Mouse (Mus musculus) heart, embryonic 13.5 days (tissue): ENCODE results near the gene Ube4b. TPM values are rescaled to one million over a fixed set of nuclear protein-coding genes. Genes with fewer than 3 reads are reported as not detected.

Experiments
- ATAC-seq: fragments of 200-750 bp; cut with Nextera tagmentation; 2 replicates; pipeline ENCODE4 v1.8.0; 2017; ENCODE audit warnings: moderate TSS enrichment; ENCODE audit not compliant: insufficient number of reproducible peaks, low FRiP score, low TSS enrichment; ENCODE audit errors: extremely low read depth
- H3K27ac ChIP-seq: fragments of 300-500 bp; sonication (generic); replicated peaks from 2 replicates; pipeline ENCODE4 v1.5.1; 2015; ENCODE audit warnings: moderate library complexity, mild to moderate bottlenecking, inconsistent platforms
- H3K27me3 ChIP-seq: fragments of 300-500 bp; sonication (generic); replicated peaks from 2 replicates; pipeline ENCODE4 v1.6.1; 2015; ENCODE audit warnings: mild to moderate bottlenecking, inconsistent platforms
- H3K36me3 ChIP-seq: fragments of 300-500 bp; sonication (generic); 2 replicates; pipeline ENCODE4 v1.6.1; 2015; ENCODE audit warnings: mild to moderate bottlenecking, inconsistent platforms
- H3K4me1 ChIP-seq: fragments of 300-500 bp; sonication (generic); 2 replicates; pipeline ENCODE4 v1.6.1; 2015; ENCODE audit warnings: inconsistent platforms
- H3K4me2 ChIP-seq: fragments of 300-500 bp; sonication (generic); 2 replicates; pipeline ENCODE4 v1.6.1; 2015; ENCODE audit warnings: inconsistent platforms, mild to moderate bottlenecking, moderate library complexity
- H3K4me3 ChIP-seq: fragments of 300-500 bp; sonication (generic); 2 replicates; pipeline ENCODE4 v1.5.1; 2015; ENCODE audit warnings: moderate library complexity, mild to moderate bottlenecking, inconsistent platforms
- H3K9ac ChIP-seq: fragments of 300-500 bp; sonication (generic); 2 replicates; pipeline ENCODE4 v1.6.1; 2015; ENCODE audit warnings: inconsistent platforms, mild to moderate bottlenecking, moderate library complexity
- H3K9me3 ChIP-seq: fragments of 300-500 bp; sonication (generic); 2 replicates; pipeline ENCODE4 v1.6.1; 2016; ENCODE audit warnings: inconsistent platforms
- WGBS: fragments of 180-500 bp; shearing (Covaris S2); methylation state at CpG from one replicate; pipeline ENCODE4 v1.1.7; 2015; ENCODE audit warnings: mixed read lengths; 5-methylcytosine and 5-hydroxymethylcytosine counted together
- polyA plus RNA-seq: library from polyadenylated mRNA; unstranded; fragments of >200 nt; fragmentation: Nextera tagmentation; extraction: Ambion mirVana; gene quantifications from 2 replicates; pipeline ENCODE4 v1.2.1, GENCODE M21; 2015

Ube4b gene
- polyA plus RNA-seq, 1 experiment from 2014 or later: 32.3 TPM

- no peaks in the 10 kb centered on the region for H3K36me3 ChIP-seq
- 67% methylated on average over 5 of the region's 5 CpGs for whole genome bisulfite sequencing
- H3K4me2 ChIP-seq: no peak overlapping the region
- H3K27me3 ChIP-seq: no peaks in the 10 kb centered on the region
- H3K9ac ChIP-seq: no peak overlapping the region
- peaks cover 16% of the 10 kb centered on the region for H3K4me1 ChIP-seq
- H3K4me3 ChIP-seq: no peak overlapping the region
- ATAC-seq: no peak
- no peaks in the 10 kb centered on the region for H3K9me3 ChIP-seq
- no peak overlapping the region for H3K27ac ChIP-seq
Observed at GRCm38 (mm10) chr4:149317387-149317786, 109.2 kb downstream of the Ube4b start.

- Histone ChIP-seq H3K4me2 (no peak overlapping the region), H3K4me3 (no peak overlapping the region), H3K36me3 (no peaks in the 10 kb centered on the region), H3K9me3 (no peaks in the 10 kb centered on the region), H3K9ac (no peak overlapping the region), H3K27me3 (no peaks in the 10 kb centered on the region), H3K4me1 (peaks cover 14% of the 10 kb centered on the region), H3K27ac (no peak overlapping the region)
- ATAC-seq: no peak
- 88% methylated on average over 11 of the region's 11 CpGs for WGBS
Observed at GRCm38 (mm10) chr4:149314275-149314837, 112.2 kb downstream of the Ube4b start.

- Histone ChIP-seq H3K4me2 (no peak overlapping the region), H3K9ac (no peak overlapping the region)
Observed at GRCm38 (mm10) chr4:149313558-149314253, 112.8 kb downstream of the Ube4b start.

GRCm38 (mm10) chr4:149311996-149312395, 114.6 kb downstream of the Ube4b start:
- Histone ChIP-seq H3K4me2 (no peak overlapping the region), H3K4me3 (no peak overlapping the region), H3K27ac (no peak overlapping the region), H3K27me3 (no peaks in the 10 kb centered on the region), H3K4me1 (peaks cover 14% of the 10 kb centered on the region), H3K36me3 (no peaks in the 10 kb centered on the region), H3K9ac (no peak overlapping the region), H3K9me3 (no peaks in the 10 kb centered on the region)
- WGBS: 80% methylated on average over 5 of the region's 5 CpGs
- no peak for ATAC-seq

More at GRCm38 (mm10) chr4:149313558-149314253, 112.8 kb downstream of the Ube4b start:
- H3K36me3 ChIP-seq: no peaks in the 10 kb centered on the region
- peaks cover 10% of the 10 kb centered on the region for H3K4me1 ChIP-seq
- WGBS: 69% methylated on average over 12 of the region's 12 CpGs
- no peak overlapping the region for H3K27ac ChIP-seq
- no peaks in the 10 kb centered on the region for H3K27me3 ChIP-seq
- no peaks in the 10 kb centered on the region for H3K9me3 ChIP-seq
- no peak overlapping the region for H3K4me3 ChIP-seq
- ATAC-seq: no peak

GRCm38 (mm10) chr4:149308491-149308820, 118.1 kb downstream of the Ube4b start:
- H3K4me2 ChIP-seq: peak overlapping the region; percentile 73
- WGBS: 61% methylated on average over 3 of the region's 3 CpGs
- H3K9ac ChIP-seq: peak overlapping the region; percentile 99
- H3K36me3 ChIP-seq: no peaks in the 10 kb centered on the region
- peak overlapping the region; percentile 91 for H3K4me3 ChIP-seq
- peaks cover 34% of the 10 kb centered on the region for H3K4me1 ChIP-seq
- ATAC-seq: no peak
- H3K9me3 ChIP-seq: no peaks in the 10 kb centered on the region
- no peaks in the 10 kb centered on the region for H3K27me3 ChIP-seq
- peak overlapping the region; percentile 85 for H3K27ac ChIP-seq

- Histone ChIP-seq H3K9ac (peak within 1 kb of the TSS; percentile 99), H3K36me3 (no peaks in the 10 kb centered on the region), H3K9me3 (no peaks in the 10 kb centered on the region), H3K27ac (peak within 1 kb of the TSS; percentile 96), H3K4me3 (peak within 1 kb of the TSS; percentile 91), H3K4me1 (peaks cover 40% of the 10 kb centered on the region), H3K4me2 (peak within 1 kb of the TSS; percentile 78), H3K27me3 (no peaks in the 10 kb centered on the region)
- ATAC-seq: peak; percentile 93
- WGBS: under 1% methylated on average over 79 of the region's 79 CpGs
Observed at GRCm38 (mm10) chr4:149307596-149308490, 118.7 kb downstream of the Ube4b start, which contains the start of gene Kif1b. Gene Kif1b, minus strand, starts transcription at chr4:149307693.

- under 1% methylated on average over 61 of the region's 83 CpGs for WGBS
Observed at GRCm38 (mm10) chr4:149306712-149307595, 119.6 kb downstream of the Ube4b start.

GRCm38 (mm10) chr4:149305761-149306711, 120.5 kb downstream of the Ube4b start:
- H3K36me3 ChIP-seq: no peaks in the 10 kb centered on the region
- H3K27me3 ChIP-seq: no peaks in the 10 kb centered on the region
- H3K4me3 ChIP-seq: peak overlapping the region; percentile 91
- H3K27ac ChIP-seq: peak overlapping the region; percentile 96
- peak overlapping the region; percentile 99 for H3K9ac ChIP-seq
- no peaks in the 10 kb centered on the region for H3K9me3 ChIP-seq
- ATAC-seq: no peak
- WGBS: 30% methylated on average over 14 of the region's 14 CpGs
- peaks cover 55% of the 10 kb centered on the region for H3K4me1 ChIP-seq
- peak overlapping the region; percentile 78 for H3K4me2 ChIP-seq

More at GRCm38 (mm10) chr4:149306712-149307595, 119.6 kb downstream of the Ube4b start:
- Histone ChIP-seq H3K36me3 (no peaks in the 10 kb centered on the region), H3K4me1 (peaks cover 46% of the 10 kb centered on the region), H3K4me3 (peak overlapping the region; percentile 91), H3K9me3 (no peaks in the 10 kb centered on the region), H3K27me3 (no peaks in the 10 kb centered on the region), H3K9ac (peak overlapping the region; percentile 99), H3K27ac (peak overlapping the region; percentile 96), H3K4me2 (peak overlapping the region; percentile 78)
- ATAC-seq: peak; percentile 57

- Histone ChIP-seq H3K27me3 (no peaks in the 10 kb centered on the region), H3K9me3 (no peaks in the 10 kb centered on the region), H3K27ac (no peak overlapping the region), H3K4me2 (peak overlapping the region; percentile 37; the same call in 1 of the 2 replicates), H3K9ac (no peak overlapping the region; the same call in 1 of the 2 replicates), H3K4me3 (no peak overlapping the region), H3K4me1 (peaks cover 60% of the 10 kb centered on the region), H3K36me3 (no peaks in the 10 kb centered on the region)
- no peak for ATAC-seq
- WGBS: 61% methylated on average over 1 of the region's 1 CpGs
Observed at GRCm38 (mm10) chr4:149304466-149304865, 122.1 kb downstream of the Ube4b start.

- 43% methylated on average over 5 of the region's 5 CpGs for whole genome bisulfite sequencing
- no peak for ATAC-seq
- peaks cover 58% of the 10 kb centered on the region for H3K4me1 ChIP-seq
- H3K36me3 ChIP-seq: no peaks in the 10 kb centered on the region
- no peaks in the 10 kb centered on the region for H3K9me3 ChIP-seq
- H3K27me3 ChIP-seq: no peaks in the 10 kb centered on the region
- H3K9ac ChIP-seq: no peak overlapping the region
- peak overlapping the region; percentile 37 for H3K4me2 ChIP-seq
- no peak overlapping the region for H3K4me3 ChIP-seq
- no peak overlapping the region for H3K27ac ChIP-seq
Observed at GRCm38 (mm10) chr4:149303502-149303901, 123.0 kb downstream of the Ube4b start.
